Mouse (Mus musculus): Measurements from ENCODE around the gene Traf3. TPM values are rescaled to one million over a fixed set of nuclear protein-coding genes. Genes with fewer than 3 reads are reported as not detected.

Traf3 gene
- total RNA-seq (2021): 10 to 100 TPM; 10.1 to 10.7 TPM
- long read RNA-seq, experiment 1, partial matches to known transcripts: 1 of 9 reads
- long read RNA-seq, experiment 1, other reads (novel, unspliced or antisense): 8 of 9 reads
- long read RNA-seq, experiment 2, partial matches to known transcripts: 0 of 5 reads
- long read RNA-seq, experiment 2, other reads (novel, unspliced or antisense): 5 of 5 reads

GRCm38 (mm10) chr12:111165831-111166591 is at the start of gene Traf3:
Gene Traf3, plus strand, starts transcription at chr12:111166370.
- intact Hi-C loops (cut with DNase I): no loop called here
- DNase-seq: peak; percentile 46 to 55

GRCm38 (mm10) chr12:111119506-111120085 is 46.6 kb upstream of the Traf3 start:
- DNase-seq: no peak
- intact Hi-C loops (cut with DNase I): no loop called here

- intact Hi-C loops (cut with DNase I): no loop called here
- no peak for DNase-seq
These were observed 45.1 kb upstream of the Traf3 start for GRCm38 (mm10) chr12:111120976-111121645.

GRCm38 (mm10) chr12:111122332-111122852 is 43.8 kb upstream of the Traf3 start:
- intact Hi-C loops (cut with DNase I): no loop called here
- no peak for DNase-seq

GRCm38 (mm10) chr12:111124601-111125260 is 41.4 kb upstream of the Traf3 start:
- intact Hi-C loops (cut with DNase I): no loop called here
- no peak for DNase-seq

- intact Hi-C loops (cut with DNase I): no loop called here
- no peak for DNase-seq
These were observed 40.5 kb upstream of the Traf3 start for GRCm38 (mm10) chr12:111125666-111126065.

- intact Hi-C loops (cut with DNase I): no loop called here
- no peak for DNase-seq
These were observed 32.0 kb upstream of the Traf3 start for GRCm38 (mm10) chr12:111134169-111134568.

- intact Hi-C loops (cut with DNase I): no loop called here
- DNase-seq: peak in 1 of 2 experiments; percentile 20
These were observed 31.1 kb upstream of the Traf3 start for GRCm38 (mm10) chr12:111134791-111135733.

- intact Hi-C loops (cut with DNase I): no loop called here
- no peak for DNase-seq
These were observed 30.2 kb upstream of the Traf3 start for GRCm38 (mm10) chr12:111135953-111136352.

- DNase-seq: no peak
- intact Hi-C loops (cut with DNase I): no loop called here
These were observed 29.1 kb upstream of the Traf3 start for GRCm38 (mm10) chr12:111137079-111137478.

- intact Hi-C loops (cut with DNase I): no loop called here
- DNase-seq: no peak
These were observed 23.1 kb upstream of the Traf3 start for GRCm38 (mm10) chr12:111143005-111143508.

GRCm38 (mm10) chr12:111143509-111144063 is 22.6 kb upstream of the Traf3 start:
- DNase-seq: peak; percentile 30 to 41
- intact Hi-C loops (cut with DNase I): no loop called here

- intact Hi-C loops (cut with DNase I): no loop called here
- no peak for DNase-seq
These were observed 21.6 kb upstream of the Traf3 start for GRCm38 (mm10) chr12:111144598-111144997.

GRCm38 (mm10) chr12:111145269-111145668 is 20.9 kb upstream of the Traf3 start:
- intact Hi-C loops (cut with DNase I): no loop called here
- no peak for DNase-seq

- DNase-seq: no peak
These were observed 16.5 kb upstream of the Traf3 start for GRCm38 (mm10) chr12:111149495-111150235.

GRCm38 (mm10) chr12:111150236-111150596 is 16.0 kb upstream of the Traf3 start:
- intact Hi-C loops (cut with DNase I): no loop called here
- no peak for DNase-seq

More at GRCm38 (mm10) chr12:111149495-111150235, 16.5 kb upstream of the Traf3 start:
- intact Hi-C loops (cut with DNase I): no loop called here

- intact Hi-C loops (cut with DNase I): no loop called here
- no peak for DNase-seq
These were observed 14.6 kb upstream of the Traf3 start for GRCm38 (mm10) chr12:111151422-111152156.
